Mouse (Mus musculus) R1 (cell line): ENCODE results near the gene Adat3.
"Not testable (repeated sequence)": the region's sequence is repeated elsewhere in the genome, so short reads cannot be mapped to it uniquely, and the experiment has no call there.

ENCODE experiments used
- DNase-seq: peaks from one replicate; pipeline ENCODE4 v3.0.0-alpha.2; 2018; ENCODE audit warnings: low read depth, low spot score

The Adat3 gene

DNA sequence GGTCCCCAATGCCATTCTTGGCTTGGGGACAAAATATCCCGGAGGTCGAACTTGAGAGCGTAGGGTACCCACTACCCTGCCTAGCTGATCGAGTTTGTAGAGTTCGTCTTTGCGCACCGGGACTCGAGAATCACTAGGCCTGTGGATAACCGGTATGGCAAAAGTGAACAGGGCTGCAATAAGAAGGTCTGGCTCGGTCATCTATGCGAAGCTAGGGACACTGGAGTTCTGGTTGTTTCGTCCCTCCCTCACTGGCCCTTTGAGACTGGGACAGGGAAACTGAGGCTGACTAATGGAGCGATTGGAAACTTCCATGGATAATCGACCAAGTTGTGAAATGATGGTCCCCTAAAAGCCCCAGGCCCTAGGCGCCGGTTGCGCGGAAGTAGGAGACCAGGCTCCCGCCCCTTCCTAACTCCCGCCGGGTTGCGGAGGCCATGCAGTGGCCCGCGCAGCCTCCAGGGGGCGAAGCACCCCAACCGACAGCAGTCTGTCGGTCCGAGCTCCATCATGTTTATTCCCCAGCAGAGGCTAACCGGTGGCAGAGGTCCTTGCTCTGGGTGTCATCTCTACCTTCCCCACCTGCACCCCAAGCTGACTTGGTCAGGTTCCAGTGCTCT is 24.4 kb upstream of the Adat3 start:
- DNase-seq = peak; percentile 90

GRCm38 (mm10) chr10:80578911-80579310 is 23.8 kb upstream of the Adat3 start:
- peak; percentile 94 for DNase-seq

- DNase-seq = no peak
These were observed 19.6 kb upstream of the Adat3 start for GRCm38 (mm10) chr10:80583047-80583446.

GRCm38 (mm10) chr10:80584045-80584488 is 18.6 kb upstream of the Adat3 start:
- peak; percentile 86 for DNase-seq

DNA sequence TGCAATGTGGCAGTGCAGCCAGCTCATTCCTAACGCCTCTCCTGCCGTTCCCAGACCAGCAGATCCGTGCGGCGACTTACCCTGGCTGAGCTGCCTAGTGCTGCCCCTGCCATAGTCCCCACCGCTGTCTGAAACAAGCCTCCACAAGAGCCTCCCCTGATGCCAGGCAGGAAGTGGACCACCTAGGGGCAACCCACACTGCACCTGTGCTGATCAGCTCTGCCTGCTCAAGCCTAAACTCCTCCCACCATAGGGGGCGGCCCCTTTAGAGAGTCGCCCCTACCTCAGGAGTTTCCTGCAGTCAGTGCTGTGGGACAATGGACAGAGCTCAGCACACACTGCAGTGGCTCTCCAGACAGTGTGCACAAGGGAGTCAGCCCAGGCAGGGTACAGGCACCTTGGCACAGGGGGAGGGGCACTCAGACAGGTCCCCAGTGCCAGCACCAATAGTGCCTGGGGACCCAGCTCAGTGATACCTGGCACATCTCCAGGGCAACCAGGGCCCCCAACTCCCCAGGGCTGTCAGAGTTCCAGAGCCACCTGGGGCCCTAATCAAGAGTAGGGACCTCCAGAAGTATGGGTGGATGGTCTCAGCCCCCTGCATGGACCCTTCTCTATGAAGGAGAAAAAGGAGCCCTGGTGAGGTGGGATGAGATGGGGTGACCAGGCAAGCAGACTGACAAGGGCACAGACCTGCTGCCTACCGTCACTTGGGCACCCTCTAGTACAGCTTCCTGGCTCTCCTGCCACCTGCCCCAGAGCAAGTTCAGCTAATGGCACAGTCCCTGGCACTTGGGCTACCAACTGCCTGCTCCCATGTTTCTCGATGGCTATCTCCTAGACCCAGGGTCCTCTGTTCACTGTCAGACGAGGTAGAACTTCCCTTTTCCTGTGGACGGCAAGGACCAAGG is 17.8 kb upstream of the Adat3 start:
- peak; percentile 64 for DNase-seq

- DNase-seq = no peak
These were observed 17.1 kb upstream of the Adat3 start for GRCm38 (mm10) chr10:80585581-80585980.

GRCm38 (mm10) chr10:80586407-80587304 is 16.0 kb upstream of the Adat3 start:
- no peak for DNase-seq

DNA sequence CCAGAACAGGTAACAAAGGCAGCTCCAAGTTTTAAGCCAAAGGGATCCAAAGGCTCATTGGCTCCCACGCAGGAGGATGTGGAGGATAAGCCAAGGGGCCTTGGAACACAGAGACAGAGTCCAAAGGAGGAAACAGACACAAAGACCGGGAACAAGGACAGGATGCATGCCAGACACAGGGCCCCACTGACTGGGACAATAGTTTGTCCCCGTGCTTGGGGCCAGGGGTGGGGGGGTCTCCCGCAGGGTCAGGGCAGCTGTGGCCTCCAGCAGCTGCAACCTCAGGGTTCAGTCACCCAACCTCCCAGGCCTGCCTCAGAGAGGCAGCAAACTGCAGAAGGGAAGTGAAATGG is 15.4 kb upstream of the Adat3 start:
- DNase-seq = no peak

- no peak for DNase-seq
These were observed 13.4 kb upstream of the Adat3 start for GRCm38 (mm10) chr10:80589127-80589878.

DNA sequence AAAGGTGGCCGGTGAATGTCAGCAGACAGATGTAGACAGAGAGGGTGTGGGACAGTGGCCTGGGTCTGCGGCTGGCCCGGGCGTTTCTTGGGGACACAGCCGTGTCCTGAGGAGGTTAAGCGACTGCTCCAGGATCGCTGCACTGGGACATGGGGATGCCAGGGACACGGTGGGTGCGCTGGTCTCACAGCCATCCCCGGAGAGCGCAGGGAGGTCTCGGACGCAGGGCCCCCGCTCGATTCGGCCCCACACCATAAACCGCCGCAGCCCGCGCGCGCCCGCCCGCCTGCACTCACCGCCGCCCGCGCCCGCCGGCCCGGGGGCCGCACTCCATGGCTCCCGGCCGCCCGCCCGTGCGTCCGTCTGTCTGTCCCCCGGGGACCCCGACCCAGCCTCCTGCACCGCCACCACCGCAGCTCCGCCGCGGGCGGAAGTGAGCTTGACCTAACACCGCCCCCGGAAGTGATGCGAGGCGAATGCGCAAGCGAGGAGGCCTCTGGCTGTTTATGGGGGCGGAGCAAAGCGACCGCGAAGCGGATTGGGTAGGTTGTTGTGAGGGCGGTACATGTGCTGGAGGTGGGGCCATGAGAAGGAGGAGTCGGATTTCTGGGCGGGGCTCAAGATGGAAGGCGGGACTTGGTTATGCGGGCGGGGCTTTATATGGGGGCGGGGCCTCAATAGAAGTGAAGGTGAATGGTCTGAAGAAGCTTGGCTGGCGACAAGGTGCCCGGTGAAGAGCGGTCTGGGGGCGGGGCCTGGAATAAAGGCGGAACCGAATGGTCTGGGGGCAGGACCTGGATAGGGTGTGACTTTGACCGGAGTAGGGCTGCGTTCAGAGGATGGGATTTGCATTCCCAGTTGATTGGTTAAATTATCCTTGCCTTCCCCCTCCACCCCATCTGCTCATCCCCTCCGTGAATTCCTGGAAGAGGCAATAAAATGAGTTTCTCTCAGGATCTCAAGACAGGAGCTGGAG is 12.5 kb upstream of the Adat3 start, which contains the start of gene Abhd17a:
Abhd17a (minus strand) TSS at position 463 of the 976 bp plus-strand sequence.
- DNase-seq = peak; percentile 99

- DNase-seq = no peak
These were observed 6.4 kb upstream of the Adat3 start for GRCm38 (mm10) chr10:80596318-80596717.

- DNase-seq = no peak
These were observed 684 bp downstream of the Adat3 start for GRCm38 (mm10) chr10:80603364-80603763.

GRCm38 (mm10) chr10:80604001-80604509 is 1.4 kb downstream of the Adat3 start:
- DNase-seq = no peak

- DNase-seq = no peak
These were observed 2.3 kb downstream of the Adat3 start for GRCm38 (mm10) chr10:80604988-80605387.

DNA sequence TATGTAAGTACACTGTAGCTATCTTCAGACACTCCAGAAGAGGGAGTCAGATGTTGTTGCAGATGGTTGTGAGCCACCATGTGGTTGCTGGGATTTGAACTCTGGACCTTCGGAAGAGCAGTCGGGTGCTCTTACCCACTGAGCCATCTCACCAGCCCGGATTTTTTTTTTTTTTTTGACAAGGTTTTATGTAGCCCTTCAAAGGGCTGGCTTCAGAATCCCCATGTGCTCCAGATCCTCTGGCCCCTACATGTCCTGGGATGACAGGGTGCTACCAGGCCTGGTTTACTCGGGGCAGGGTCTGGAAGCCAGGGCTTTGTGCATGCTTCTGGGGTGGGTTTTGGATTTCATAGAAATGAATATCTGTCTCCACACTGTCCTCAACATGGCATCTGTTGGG is 3.0 kb downstream of the Adat3 start, which contains the start of gene Gm49322:
Gm49322 (plus strand) TSS at position 301 of the 400 bp plus-strand sequence.
- DNase-seq = not testable (repeated sequence)

GRCm38 (mm10) chr10:80606306-80606705 is 3.6 kb downstream of the Adat3 start:
- DNase-seq = peak; percentile 81

GRCm38 (mm10) chr10:80606737-80607350 is 4.2 kb downstream of the Adat3 start:
- DNase-seq = no peak

DNA sequence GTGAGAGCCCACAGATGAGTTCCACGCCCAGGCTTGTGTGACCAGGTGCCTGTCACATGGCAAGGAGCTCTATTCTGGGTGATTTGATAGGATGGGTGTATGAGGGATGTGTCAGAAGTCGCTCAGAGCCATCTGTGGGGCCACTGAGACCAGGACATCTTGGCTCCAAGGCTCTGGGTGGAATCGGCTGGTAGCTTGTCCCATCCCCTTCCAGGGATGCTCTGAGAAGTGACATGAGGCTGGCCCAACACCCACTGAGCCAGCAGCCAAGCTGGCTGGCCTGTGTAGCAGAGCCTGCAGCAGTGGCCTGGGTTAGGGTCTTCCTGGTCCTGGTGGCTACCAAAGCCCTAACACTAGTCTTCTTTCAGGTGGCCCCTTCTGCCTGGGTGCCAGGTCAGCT is 5.8 kb downstream of the Adat3 start:
- no peak for DNase-seq

GRCm38 (mm10) chr10:80609269-80609924 is 6.7 kb downstream of the Adat3 start:
- DNase-seq = no peak
